Mouse (Mus musculus): ENCODE data around the gene Mei1. TPM values are rescaled to one million over a fixed set of nuclear protein-coding genes. Genes with fewer than 3 reads are reported as not detected.

The Mei1 gene
- under 1 TPM; 0.72 to 0.79 TPM for total RNA-seq (2021)
- long read RNA-seq, experiment 1, partial matches to known transcripts: 0 of 1 reads
- long read RNA-seq, experiment 1, other reads (novel, unspliced or antisense): 1 of 1 reads
- long read RNA-seq, experiment 2, partial matches to known transcripts: 1 of 2 reads
- long read RNA-seq, experiment 2, other reads (novel, unspliced or antisense): 1 of 2 reads

- intact Hi-C loops (cut with DNase I): loop anchor here (5.0 kb wide), 1 partner anchor 37 kb away; no protein-coding TSS in a partner anchor
- no peak for DNase-seq (ENCODE audit: low spot score in 2 of 2)
These were observed at the start of gene Mei1 for GRCm38 (mm10) chr15:82069898-82070297. TSS of gene Mei1 (plus strand) at chr15:82069996.

- intact Hi-C loops (cut with DNase I): no loop called here
- no peak for DNase-seq (ENCODE audit: low spot score in 2 of 2)
These were observed 47.2 kb upstream of the Mei1 start for GRCm38 (mm10) chr15:82022535-82023088.

DNA sequence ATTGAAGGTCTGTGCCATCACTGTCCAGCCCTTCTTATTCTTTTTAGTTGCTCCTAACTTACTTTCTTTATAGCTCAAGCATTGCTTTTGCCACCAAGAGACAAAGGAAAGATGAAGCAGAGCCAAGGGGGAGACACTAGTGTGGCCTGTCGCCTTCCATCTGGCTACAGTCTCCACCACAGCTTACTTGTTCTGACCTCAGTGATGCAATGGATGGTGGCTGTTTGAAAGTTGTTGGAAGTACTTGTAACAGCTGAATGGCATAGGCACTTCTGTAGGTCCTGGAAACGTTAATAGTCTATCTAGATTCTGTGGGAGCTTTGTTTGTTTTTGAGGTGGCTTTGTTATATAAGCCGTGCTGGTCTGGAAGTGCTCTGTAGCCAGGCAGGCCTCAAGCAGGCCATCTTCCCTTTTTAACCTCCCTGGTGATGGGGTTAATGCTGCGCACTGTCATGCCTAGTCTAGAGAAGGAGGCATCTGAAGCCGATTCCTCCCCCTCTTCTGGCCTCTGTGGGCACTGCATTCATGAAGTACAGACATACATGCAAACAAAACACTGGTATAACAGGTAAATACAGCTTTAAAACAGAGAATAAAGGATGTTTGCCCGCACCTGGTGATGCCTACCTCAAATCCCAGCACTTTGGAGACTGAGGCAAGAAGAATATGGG, 45.7 kb upstream of the Mei1 start:
- intact Hi-C loops (cut with DNase I): no loop called here
- DNase-seq (ENCODE audit: low spot score in 2 of 2): no peak

- intact Hi-C loops (cut with DNase I): no loop called here
- DNase-seq (ENCODE audit: low spot score in 2 of 2): no peak
These were observed 42.5 kb upstream of the Mei1 start for GRCm38 (mm10) chr15:82027276-82027675.

- intact Hi-C loops (cut with DNase I): no loop called here
- no peak for DNase-seq (ENCODE audit: low spot score in 2 of 2)
These were observed 42.1 kb upstream of the Mei1 start for GRCm38 (mm10) chr15:82027726-82028125.

GRCm38 (mm10) chr15:82032386-82032785, 37.4 kb upstream of the Mei1 start:
- DNase-seq (ENCODE audit: low spot score in 2 of 2): no peak
- intact Hi-C loops (cut with DNase I): no loop called here

DNA sequence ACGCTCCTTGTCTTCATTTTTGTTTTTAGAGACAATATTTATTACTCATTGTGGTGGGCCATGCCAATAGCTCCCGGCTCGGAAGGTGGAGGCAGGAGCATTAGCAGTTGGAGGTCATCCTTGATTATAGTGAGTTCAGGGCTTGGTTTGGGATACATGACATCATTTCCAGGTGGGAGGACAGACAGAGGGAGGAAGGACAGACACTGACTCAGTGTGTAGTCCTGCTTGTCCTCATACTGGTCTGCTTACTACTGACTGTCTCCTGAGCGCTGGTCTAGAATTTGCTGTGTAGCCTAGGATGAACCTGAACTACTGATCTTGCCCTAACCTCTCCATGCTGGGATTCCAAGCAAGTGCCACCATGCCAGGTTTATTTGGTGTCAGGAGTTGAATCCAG, 36.0 kb upstream of the Mei1 start, which contains the start of gene Desi1:
Desi1 (minus strand) TSS at position 101 of the 400 bp plus-strand sequence.
- DNase-seq (ENCODE audit: low spot score in 2 of 2): no peak
- intact Hi-C loops (cut with DNase I): no loop called here

- intact Hi-C loops (cut with DNase I): no loop called here
- DNase-seq (ENCODE audit: low spot score in 2 of 2): peak; percentile 31 to 60
These were observed 33.7 kb upstream of the Mei1 start for GRCm38 (mm10) chr15:82035904-82036689.

DNA sequence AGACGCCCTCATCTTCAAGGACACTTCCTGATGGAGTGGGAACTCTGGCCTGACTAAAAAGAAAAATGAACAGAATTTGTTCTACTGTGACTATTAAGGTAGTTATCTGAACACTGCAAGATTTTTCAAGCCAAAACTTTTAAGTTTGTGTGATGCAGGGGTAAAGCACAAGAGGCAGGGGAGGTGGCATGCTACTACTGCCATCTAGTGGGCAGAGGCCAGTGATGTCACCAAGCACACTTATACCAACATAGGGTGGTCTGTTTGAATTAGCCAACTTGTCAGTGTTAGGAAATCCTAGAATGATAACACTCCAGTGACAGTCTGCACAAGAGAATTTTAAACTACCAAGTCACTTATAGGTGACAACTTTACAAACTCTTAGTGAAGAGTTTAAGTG, 29.1 kb upstream of the Mei1 start:
- intact Hi-C loops (cut with DNase I): no loop called here
- DNase-seq (ENCODE audit: low spot score in 2 of 2): peak; percentile 62 to 65

- DNase-seq (ENCODE audit: low spot score in 2 of 2): no peak
- intact Hi-C loops (cut with DNase I): no loop called here
These were observed 25.5 kb upstream of the Mei1 start for GRCm38 (mm10) chr15:82044166-82044784.

DNA sequence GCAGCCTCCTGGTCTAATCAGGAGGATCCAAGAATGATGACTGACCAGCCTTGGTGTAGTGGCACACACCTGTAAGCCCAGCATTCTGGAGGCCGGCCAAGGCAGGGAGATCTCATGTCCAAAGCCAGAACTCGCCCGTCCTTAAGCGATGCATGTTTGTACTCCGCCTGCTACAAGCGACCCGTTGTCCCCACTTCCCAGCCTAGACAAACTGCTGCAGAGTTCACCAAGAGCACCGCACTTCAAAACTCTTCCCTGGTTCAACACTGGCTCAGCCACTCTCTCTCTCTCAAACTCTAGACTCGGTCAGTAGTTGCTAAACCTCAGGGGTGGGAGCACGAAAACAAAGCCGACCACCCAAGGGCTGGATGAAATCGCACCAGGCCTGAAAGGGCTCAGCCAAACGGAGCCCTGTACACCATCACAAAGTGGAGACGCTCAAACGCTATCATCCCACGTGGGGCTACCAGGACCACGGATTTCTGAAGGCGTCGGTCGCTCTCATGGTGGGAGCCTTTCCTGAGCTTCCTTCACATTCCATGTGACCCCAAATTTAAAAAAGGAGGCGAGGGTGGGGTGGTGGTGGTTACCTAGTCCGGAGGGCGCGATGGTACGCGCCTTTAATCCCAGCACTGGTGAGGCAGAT, 23.4 kb upstream of the Mei1 start:
- DNase-seq (ENCODE audit: low spot score in 2 of 2): no peak
- intact Hi-C loops (cut with DNase I): no loop called here

- DNase-seq (ENCODE audit: low spot score in 2 of 2): peak; percentile 88 to 94
- intact Hi-C loops (cut with DNase I): no loop called here
These were observed 22.5 kb upstream of the Mei1 start, which contains the start of gene Snu13 for GRCm38 (mm10) chr15:82047080-82047883. TSS of gene Snu13 (minus strand) at chr15:82047598.

- intact Hi-C loops (cut with DNase I): no loop called here
- DNase-seq (ENCODE audit: low spot score in 2 of 2): no peak
These were observed 17.3 kb upstream of the Mei1 start for GRCm38 (mm10) chr15:82052544-82052943.

GRCm38 (mm10) chr15:82058719-82059201, 11.0 kb upstream of the Mei1 start, which contains the start of gene 4930407I10Rik:
TSS of gene 4930407I10Rik (plus strand) at chr15:82059151.
- no peak for DNase-seq (ENCODE audit: low spot score in 2 of 2)
- intact Hi-C loops (cut with DNase I): no loop called here

- DNase-seq (ENCODE audit: low spot score in 2 of 2): no peak
- intact Hi-C loops (cut with DNase I): loop anchor here (2.0 kb wide), 1 partner anchor 173 kb away; no protein-coding TSS in a partner anchor
These were observed 5.9 kb upstream of the Mei1 start for GRCm38 (mm10) chr15:82063909-82064308.

- peak; percentile 83 to 89 for DNase-seq (ENCODE audit: low spot score in 2 of 2)
- intact Hi-C loops (cut with DNase I): loop anchor here (2.0 to 5.0 kb wide), 2 partner anchors 42 to 171 kb away; no protein-coding TSS in a partner anchor
These were observed 4.3 kb upstream of the Mei1 start for GRCm38 (mm10) chr15:82065511-82065910.

GRCm38 (mm10) chr15:82071816-82072469, 2.1 kb downstream of the Mei1 start:
- peak in 1 of 2 experiments; percentile 34 for DNase-seq (ENCODE audit: low spot score in 2 of 2)

More at GRCm38 (mm10) chr15:82071816-82072469, 2.1 kb downstream of the Mei1 start:
- intact Hi-C loops (cut with DNase I): loop anchor here (2.0 kb wide), 1 partner anchor 161 kb away; no protein-coding TSS in a partner anchor

Data from left cerebral cortex, postnatal 14 days (tissue).